8 mouse cellular contexts compared by ENCODE assay signal in the genomic region with DNA sequence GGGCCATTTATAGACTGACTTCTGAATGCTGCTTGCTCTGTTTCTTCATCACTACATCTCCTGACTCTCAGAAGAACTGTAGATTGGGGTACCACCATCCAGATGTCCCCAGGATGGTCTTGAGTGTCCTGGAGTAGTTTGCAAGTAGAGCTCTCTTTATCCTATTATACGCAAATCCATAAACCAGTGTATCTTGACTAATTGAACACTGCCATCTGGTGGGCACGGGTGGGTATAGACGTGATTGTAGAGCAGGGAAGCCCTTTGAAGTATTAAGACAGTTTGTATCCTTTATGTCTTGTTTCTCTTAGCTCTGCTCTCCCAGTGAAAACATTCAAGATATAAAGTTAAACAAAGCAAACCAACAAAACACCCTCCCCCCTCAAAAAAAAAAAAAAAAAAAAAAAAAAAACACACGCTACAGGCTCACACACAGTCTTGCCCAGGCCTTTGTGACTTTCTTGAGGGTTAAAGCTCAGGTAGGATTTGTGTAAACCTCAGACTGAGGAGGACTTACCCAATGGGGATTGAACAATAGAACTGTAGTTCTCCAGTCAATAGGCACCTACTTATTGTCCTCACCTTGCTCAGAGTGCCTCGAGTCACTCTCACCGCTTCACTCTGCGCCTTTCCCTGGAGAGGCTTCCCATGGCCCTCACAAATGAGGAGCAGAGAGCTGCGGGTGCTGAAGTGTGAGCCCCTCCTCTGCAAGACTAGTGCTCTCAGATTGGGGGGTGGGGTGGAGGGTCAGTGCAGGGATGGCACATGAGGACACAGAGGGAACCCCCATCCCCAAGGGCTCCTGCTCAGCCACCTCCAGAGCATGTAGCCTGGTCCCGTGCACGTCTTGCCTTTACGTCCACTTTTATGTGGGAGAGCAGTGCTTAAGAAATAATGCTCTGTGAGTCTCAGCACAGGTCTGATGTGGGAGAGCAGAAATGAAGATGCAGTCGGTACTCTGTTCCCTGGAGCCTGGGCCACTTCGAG. TPM values are rescaled to one million over a fixed set of nuclear protein-coding genes. Genes with fewer than 3 reads are reported as not detected.
DNase-seq lines count a peak whose midpoint lies in the region; ATAC-seq and TF ChIP-seq lines count a peak whose summit lies in the region.

No protein-coding gene starts in this region.

- no peak for ATAC-seq in heart, embryonic 11.5 days (replicated peaks; ENCODE audit: insufficient number of reproducible peaks, low FRiP score, low TSS enrichment)
- ATAC-seq in midbrain, postnatal 0 days (ENCODE audit: low FRiP score) = peak; percentile 43; the same call in 1 of the 2 replicates

- H3K27ac ChIP-seq in heart, embryonic 11.5 days (ENCODE audit: low read depth, low read length) = no peak overlapping the region
- H3K27ac ChIP-seq in limb, embryonic 10.5 days = peak overlapping the region; percentile 75; the same call in 1 of the 2 replicates
- no peak overlapping the region for H3K27ac ChIP-seq in midbrain, postnatal 0 days (ENCODE audit: low read depth, low read length)

- no peaks in the 10 kb centered on the region for H3K27me3 ChIP-seq in heart, embryonic 11.5 days (ENCODE audit: control insufficient read depth, insufficient read depth, low read length)
- no peaks in the 10 kb centered on the region for H3K27me3 ChIP-seq in limb, embryonic 10.5 days (ENCODE audit: low read depth, poor library complexity, severe bottlenecking)
- H3K27me3 ChIP-seq in midbrain, postnatal 0 days (ENCODE audit: insufficient read depth, low read length) = no peaks in the 10 kb centered on the region

- no peak overlapping the region for H3K4me3 ChIP-seq in heart, embryonic 11.5 days (ENCODE audit: low read depth, low read length)
- no peak overlapping the region for H3K4me3 ChIP-seq in limb, embryonic 10.5 days
- no peak overlapping the region for H3K4me3 ChIP-seq in midbrain, postnatal 0 days (ENCODE audit: low read depth, low read length)

- DNase-seq in heart, adult 8-10 months (ENCODE audit: low spot score) = peak; percentile 70
- DNase-seq in cerebellum, adult 9-10 months = peak; percentile 88
- DNase-seq in frontal cortex, postnatal 10 days (ENCODE audit: low spot score in 2 of 2) = peak; percentile 52 to 71
- DNase-seq in kidney, adult 8-10 months = peak; percentile 47 to 79
- peak; percentile 83 for DNase-seq in limb, embryonic 10.5 days (ENCODE audit: low spot score)
- peak; percentile 73 for DNase-seq in midbrain, postnatal 0 days (ENCODE audit: low spot score)
- peak; percentile 34 to 36 for DNase-seq in spleen, postnatal 36 days (ENCODE audit: low spot score in 2 of 2)

- H3K4me1 ChIP-seq in heart, embryonic 11.5 days (ENCODE audit: control insufficient read depth, insufficient read depth, low read length) = no peaks in the 10 kb centered on the region
- peaks cover 36% of the 10 kb centered on the region for H3K4me1 ChIP-seq in limb, embryonic 10.5 days
- no peaks in the 10 kb centered on the region for H3K4me1 ChIP-seq in midbrain, postnatal 0 days (ENCODE audit: insufficient read depth, low read length)

- H3K4me2 ChIP-seq in heart, embryonic 11.5 days = no peak overlapping the region
- H3K4me2 ChIP-seq in midbrain, postnatal 0 days (ENCODE audit: low read depth, low read length, poor library complexity, severe bottlenecking) = no peak overlapping the region

- no peak overlapping the region for H3K9ac ChIP-seq in heart, embryonic 11.5 days (ENCODE audit: low read depth, low read length)
- H3K9ac ChIP-seq in midbrain, postnatal 0 days (replicated peaks; ENCODE audit: low read length, poor library complexity, severe bottlenecking) = no peak overlapping the region

- H3K36me3 ChIP-seq in heart, embryonic 11.5 days (ENCODE audit: control insufficient read depth, insufficient read depth, low read length) = no peaks in the 10 kb centered on the region
- no peaks in the 10 kb centered on the region for H3K36me3 ChIP-seq in limb, embryonic 10.5 days
- H3K36me3 ChIP-seq in midbrain, postnatal 0 days (ENCODE audit: insufficient read depth, low read length) = no peaks in the 10 kb centered on the region

- TF ChIP-seq CTCF in midbrain, postnatal 0 days (IDR thresholded peaks at IDR 0.05) = peak; percentile 85

- 67% methylated on average over 13 of the region's 13 CpGs for WGBS in heart, embryonic 11.5 days (ENCODE audit: insufficient replicate concordance)
- 68% methylated on average over 13 of the region's 13 CpGs for WGBS in limb, embryonic 10.5 days
- 70% methylated on average over 13 of the region's 13 CpGs for WGBS in midbrain, postnatal 0 days

- no peaks in the 10 kb centered on the region for H3K9me3 ChIP-seq in heart, embryonic 11.5 days (replicated peaks; ENCODE audit: control insufficient read depth, low read length)
- H3K9me3 ChIP-seq in limb, embryonic 10.5 days (replicated peaks) = no peaks in the 10 kb centered on the region
- no peaks in the 10 kb centered on the region for H3K9me3 ChIP-seq in midbrain, postnatal 0 days (ENCODE audit: low read length)

RNA-seq across cellular contexts. Expression of a gene that starts 51.9 kb away (rescaled TPM):
- 1 to 10 TPM; 3.9 to 6.4 (median 4.6) TPM for total RNA-seq in heart, adult 8-10 months (2022)
- 13.2 and 13.3 TPM in 2 replicates for polyA plus RNA-seq in heart, embryonic 11.5 days (2014; fragmentation: Nextera tagmentation; extraction: Ambion mirVana)
- polyA plus RNA-seq in limb, embryonic 10.5 days (2016; fragmentation: Nextera tagmentation; extraction: Ambion mirVana) = 38.9 and 42.3 TPM in 2 replicates
- total RNA-seq in midbrain, postnatal 0 days (2014; rRNA removed) = 35.6 and 49.2 TPM in 2 replicates
- 13.1 and 15.7 TPM in 2 replicates for polyA plus RNA-seq in midbrain, postnatal 0 days (2015; fragmentation: Nextera tagmentation; extraction: Ambion mirVana)

Comparison
In these comparisons a context has a peak if more than half of its experiments do, and no peak if none do; other contexts are left out.
1. DNase-seq: peak in every context shown above with its lines; median percentile 88 in cerebellum, adult 9-10 months; 83 in limb, embryonic 10.5 days; 73 in midbrain, postnatal 0 days; 70 in heart, adult 8-10 months; 63 in kidney, adult 8-10 months; 62 in frontal cortex, postnatal 10 days; 35 in spleen, postnatal 36 days.